Comparison of ENCODE assay signal across 9 mouse cellular contexts in the genomic region with DNA sequence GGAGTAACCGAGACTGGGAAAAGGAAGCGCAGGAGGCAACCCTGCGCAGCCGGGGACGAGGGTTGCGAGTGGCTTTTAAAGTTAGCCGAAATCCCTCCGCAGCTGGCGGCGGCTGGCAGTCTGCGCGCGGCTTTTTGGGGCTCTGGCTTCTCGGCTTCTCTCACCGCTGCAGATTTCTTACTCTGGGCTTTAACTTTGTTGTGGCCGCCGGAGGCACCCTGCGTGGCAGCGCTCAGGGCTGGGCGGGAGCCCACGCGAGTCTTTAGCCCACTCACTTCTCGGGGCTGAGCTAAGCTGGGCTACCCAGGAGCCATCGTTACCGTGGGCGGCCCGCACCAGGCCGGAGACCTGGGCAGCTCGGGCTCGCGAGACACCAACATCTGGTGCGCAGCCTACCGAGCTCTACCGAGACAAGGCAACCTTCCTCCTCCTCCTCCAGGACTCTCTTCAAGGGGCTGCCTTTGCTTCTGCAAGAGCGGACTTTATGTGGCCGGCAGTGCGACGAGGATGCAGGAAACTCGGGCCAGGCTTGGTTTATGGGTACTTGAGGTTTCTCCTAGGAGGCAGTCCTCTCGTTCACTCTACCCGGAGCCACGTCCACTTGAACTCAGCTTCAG. TPM values are rescaled to one million over a fixed set of nuclear protein-coding genes. Genes with fewer than 3 reads are reported as not detected.
A peak's percentile ranks its signal among the peaks of the same experiment; 100 is the strongest.
DNase-seq lines count a peak whose midpoint lies in the region; ATAC-seq and TF ChIP-seq lines count a peak whose summit lies in the region.
"Had no signal": no experiment of that assay in that cellular context is flagged by ENCODE, and none has a peak within 500 bp of the region (broad histone marks: within the 10 kb centered on the region; RNA-seq: fewer than 3 reads in every experiment).

No protein-coding gene starts in this region.

- WGBS in heart, embryonic 10.5 days: under 1% methylated on average over 42 of the region's 42 CpGs
- WGBS in embryonic facial prominence, embryonic 15.5 days: under 1% methylated on average over 42 of the region's 42 CpGs
- under 1% methylated on average over 42 of the region's 42 CpGs for WGBS in limb, embryonic 13.5 days
- 2% methylated on average over 42 of the region's 42 CpGs for WGBS in liver, embryonic 12.5 days (ENCODE audit: insufficient replicate concordance)

- no peak for DNase-seq in heart, embryonic 10.5 days (ENCODE audit: low spot score)
- DNase-seq in heart, postnatal 10 days: no peak
- DNase-seq: thymus, postnatal 36 days had no signal

- H3K4me3 ChIP-seq in heart, embryonic 10.5 days: peak overlapping the region; percentile 56
- H3K4me3 ChIP-seq in E14TG2a.4 (replicated peaks; ENCODE audit: low read length): peak overlapping the region; percentile 79
- H3K4me3 ChIP-seq in embryonic facial prominence, embryonic 15.5 days (replicated peaks): peak overlapping the region; percentile 45
- H3K4me3 ChIP-seq in limb, embryonic 13.5 days: peak overlapping the region; percentile 41
- no peak overlapping the region for H3K4me3 ChIP-seq in liver, embryonic 12.5 days

- peaks cover 100% of the 10 kb centered on the region for H3K27me3 ChIP-seq in heart, embryonic 10.5 days (ENCODE audit: insufficient read depth, poor library complexity, severe bottlenecking)
- peaks cover 70% of the 10 kb centered on the region for H3K27me3 ChIP-seq in E14TG2a.4 (ENCODE audit: insufficient read depth, low read length)
- peaks cover 100% of the 10 kb centered on the region for H3K27me3 ChIP-seq in embryonic facial prominence, embryonic 15.5 days
- H3K27me3 ChIP-seq in limb, embryonic 13.5 days: peaks cover 100% of the 10 kb centered on the region
- H3K27me3 ChIP-seq in liver, embryonic 12.5 days (replicated peaks): peaks cover 100% of the 10 kb centered on the region

- no peak overlapping the region for H3K9ac ChIP-seq in embryonic facial prominence, embryonic 15.5 days
- peak overlapping the region; percentile 31; the same call in 1 of the 2 replicates for H3K9ac ChIP-seq in limb, embryonic 13.5 days
- no peak overlapping the region for H3K9ac ChIP-seq in liver, embryonic 12.5 days

- no peaks in the 10 kb centered on the region for H3K9me3 ChIP-seq in heart, embryonic 10.5 days
- no peaks in the 10 kb centered on the region for H3K9me3 ChIP-seq in E14TG2a.4 (ENCODE audit: low read length)
- no peaks in the 10 kb centered on the region for H3K9me3 ChIP-seq in embryonic facial prominence, embryonic 15.5 days (replicated peaks)
- no peaks in the 10 kb centered on the region for H3K9me3 ChIP-seq in limb, embryonic 13.5 days
- no peaks in the 10 kb centered on the region for H3K9me3 ChIP-seq in liver, embryonic 12.5 days (replicated peaks)

- no peak overlapping the region for H3K27ac ChIP-seq in heart, embryonic 10.5 days
- H3K27ac ChIP-seq in embryonic facial prominence, embryonic 15.5 days (replicated peaks): no peak overlapping the region
- no peak overlapping the region for H3K27ac ChIP-seq in limb, embryonic 13.5 days
- H3K27ac ChIP-seq in liver, embryonic 12.5 days: no peak overlapping the region

- H3K4me1 ChIP-seq in heart, embryonic 10.5 days: peaks cover 30% of the 10 kb centered on the region
- H3K4me1 ChIP-seq in E14TG2a.4 (replicated peaks; ENCODE audit: low read depth, low read length): peaks cover 90% of the 10 kb centered on the region
- H3K4me1 ChIP-seq in embryonic facial prominence, embryonic 15.5 days: peaks cover 27% of the 10 kb centered on the region
- H3K4me1 ChIP-seq in limb, embryonic 13.5 days: peaks cover 23% of the 10 kb centered on the region
- H3K4me1 ChIP-seq in liver, embryonic 12.5 days: no peaks in the 10 kb centered on the region

- H3K4me2 ChIP-seq in embryonic facial prominence, embryonic 15.5 days (replicated peaks): peak overlapping the region; percentile 86
- peak overlapping the region; percentile 66 for H3K4me2 ChIP-seq in limb, embryonic 13.5 days (replicated peaks)
- no peak overlapping the region for H3K4me2 ChIP-seq in liver, embryonic 12.5 days

- no peak for TF ChIP-seq CTCF in E14TG2a.4 (conservative IDR thresholded peaks at IDR 0.05; ENCODE audit: low read length)

- intact Hi-C loops in heart, postnatal 10 days (cut with DNase I): loop anchor here (10.0 kb wide), 2 partner anchors 213 to 353 kb away; no protein-coding TSS in a partner anchor

- ATAC-seq in embryonic facial prominence, embryonic 15.5 days (ENCODE audit: insufficient number of reproducible peaks, low FRiP score, low TSS enrichment, low read depth): no peak
- no peak for ATAC-seq in limb, embryonic 13.5 days (ENCODE audit: low FRiP score, low read depth)
- no peak for ATAC-seq in CD4-positive, CD25-positive, alpha-beta regulatory T cell, adult 4 months
- no peak for ATAC-seq in liver, embryonic 12.5 days
- no peak for ATAC-seq in activated CD4-positive, CD25-positive, alpha-beta regulatory T cell, adult 4 months

- no peaks in the 10 kb centered on the region for H3K36me3 ChIP-seq in heart, embryonic 10.5 days
- H3K36me3 ChIP-seq in E14TG2a.4 (ENCODE audit: insufficient read depth, low read length): no peaks in the 10 kb centered on the region
- H3K36me3 ChIP-seq in embryonic facial prominence, embryonic 15.5 days: no peaks in the 10 kb centered on the region
- H3K36me3 ChIP-seq in limb, embryonic 13.5 days: no peaks in the 10 kb centered on the region
- no peaks in the 10 kb centered on the region for H3K36me3 ChIP-seq in liver, embryonic 12.5 days

RNA-seq across cellular contexts. Expression of a gene that starts 1.1 kb away (rescaled TPM):
- polyA plus RNA-seq in heart, embryonic 10.5 days (2016; fragmentation: Nextera tagmentation; extraction: Ambion mirVana): 0.12 and 0.15 TPM in 2 replicates
- total RNA-seq in heart, postnatal 10 days (2021): under 1 TPM in 1 of 2 experiments, not detected in 1; 0.10 TPM
- 0.60 and 0.63 TPM in 2 replicates for polyA plus RNA-seq in embryonic facial prominence, embryonic 15.5 days (2015; fragmentation: Nextera tagmentation; extraction: Ambion mirVana)
- 0.15 and 0.25 TPM in 2 replicates for polyA plus RNA-seq in limb, embryonic 13.5 days (2015; fragmentation: Nextera tagmentation; extraction: Ambion mirVana)
- not detected for polyA plus RNA-seq in CD4-positive, CD25-positive, alpha-beta regulatory T cell, adult 4 months (2017; shearing (Covaris generic))
- polyA plus RNA-seq in liver, embryonic 12.5 days (2016; fragmentation: Nextera tagmentation; extraction: Ambion mirVana): 0.01 TPM in 1 of 2 replicates, not detected in the other
- not detected for polyA plus RNA-seq in activated CD4-positive, CD25-positive, alpha-beta regulatory T cell, adult 4 months (2017; shearing (Covaris generic))
